Mouse (Mus musculus): ENCODE measurements around the gene Ripor2. TPM values are rescaled to one million over a fixed set of nuclear protein-coding genes. Genes with fewer than 3 reads are reported as not detected.
"Not testable (repeated sequence)": the region's sequence is repeated elsewhere in the genome, so short reads cannot be mapped to it uniquely, and the experiment has no call there.

Ripor2 gene
- polyA plus RNA-seq, 1 experiment from 2014 or later: 3.1 TPM

- WGBS: under 1% methylated on average over 69 of the region's 79 CpGs
- Histone ChIP-seq H3K36me3 (ENCODE audit: insufficient read depth, low read length) (no peaks in the 10 kb centered on the region), H3K4me2 (replicated peaks; ENCODE audit: low read depth, low read length) (peak within 1 kb of the TSS; percentile 72), H3K4me1 (ENCODE audit: insufficient read depth, low read depth, low read length) (peaks cover 5% of the 10 kb centered on the region; the same call in 1 of the 2 replicates), H3K27me3 (replicated peaks; ENCODE audit: insufficient read depth, low read length) (no peaks in the 10 kb centered on the region), H3K4me3 (ENCODE audit: low read depth, low read length) (peak within 1 kb of the TSS; percentile 89), H3K9ac (replicated peaks; ENCODE audit: low read depth) (peak within 1 kb of the TSS; percentile 39; the same call in 1 of the 2 replicates), H3K27ac (ENCODE audit: low read length) (peak within 1 kb of the TSS; percentile 70), H3K9me3 (ENCODE audit: low read length) (no peaks in the 10 kb centered on the region)
- DNase-seq (ENCODE audit: low spot score) (peak; percentile 92), ATAC-seq (peak; percentile 98)
- TF ChIP-seq CTCF (IDR thresholded peaks at IDR 0.05) (no peak), EP300 (IDR thresholded peaks at IDR 0.05) (no peak)
Measured at GRCm38 (mm10) chr13:24761403-24762227, 179.6 kb downstream of the Ripor2 start, which contains the start of gene Gmnn. Gene Gmnn (minus strand): TSS chr13:24761923.

DNA sequence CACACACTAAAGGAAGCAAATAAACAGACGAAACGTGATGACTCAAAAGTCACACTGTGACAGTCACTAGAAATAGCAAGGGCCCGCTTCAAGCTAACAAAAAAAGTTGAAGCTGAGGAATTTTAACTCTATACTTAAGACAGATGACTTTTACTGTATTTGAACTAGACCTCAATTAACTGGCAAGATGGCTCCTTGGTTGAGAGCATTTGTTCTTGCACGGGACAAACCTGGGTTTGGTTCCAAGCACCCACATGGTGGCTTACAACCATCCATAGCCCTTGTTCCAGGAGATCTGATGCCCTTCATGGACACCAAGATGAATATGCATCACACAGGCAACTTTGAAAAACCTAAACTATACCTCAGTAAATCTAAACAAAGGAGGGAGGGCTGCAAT is 180.3 kb downstream of the Ripor2 start:
- TF ChIP-seq EP300 (IDR thresholded peaks at IDR 0.05): no peak
- no peak for TF ChIP-seq CTCF (IDR thresholded peaks at IDR 0.05)
- Histone ChIP-seq H3K9ac (replicated peaks; ENCODE audit: low read depth) (no peak overlapping the region; the same call in 1 of the 2 replicates), H3K36me3 (ENCODE audit: insufficient read depth, low read length) (no peaks in the 10 kb centered on the region), H3K4me1 (ENCODE audit: insufficient read depth, low read depth, low read length) (peaks cover 5% of the 10 kb centered on the region; the same call in 1 of the 2 replicates), H3K4me3 (ENCODE audit: low read depth, low read length) (peak overlapping the region; percentile 89), H3K9me3 (ENCODE audit: low read length) (no peaks in the 10 kb centered on the region), H3K27ac (ENCODE audit: low read length) (no peak overlapping the region), H3K4me2 (replicated peaks; ENCODE audit: low read depth, low read length) (peak overlapping the region; percentile 72), H3K27me3 (replicated peaks; ENCODE audit: insufficient read depth, low read length) (no peaks in the 10 kb centered on the region)
- ATAC-seq: no peak
- 8% methylated on average over 4 of the region's 4 CpGs for WGBS
- DNase-seq (ENCODE audit: low spot score): no peak

DNA sequence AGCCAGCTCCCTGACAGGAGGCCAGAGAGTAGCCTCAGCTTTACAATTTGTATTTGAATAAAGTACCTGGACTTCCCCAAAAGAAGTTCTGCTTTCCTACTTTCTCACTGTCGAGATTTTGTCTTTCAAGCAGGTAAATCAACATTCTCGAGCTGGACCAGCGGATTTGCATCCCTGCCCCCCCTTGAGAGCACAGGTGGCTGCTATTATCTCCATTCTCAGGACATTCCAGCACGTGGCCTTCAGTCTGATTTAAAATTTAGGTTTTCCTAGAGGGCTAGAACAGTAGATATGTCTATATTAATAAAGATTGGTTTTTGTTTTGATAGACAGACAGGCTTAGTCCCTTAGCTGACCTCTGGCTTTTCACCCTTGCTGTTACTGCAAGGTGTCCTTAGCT is 185.8 kb downstream of the Ripor2 start:
- ATAC-seq; H3K9me3 ChIP-seq (ENCODE audit: low read length); H3K4me2 ChIP-seq (replicated peaks; ENCODE audit: low read depth, low read length); H3K27ac ChIP-seq (ENCODE audit: low read length); H3K36me3 ChIP-seq (ENCODE audit: insufficient read depth, low read length); H3K9ac ChIP-seq (replicated peaks; ENCODE audit: low read depth); H3K4me3 ChIP-seq (ENCODE audit: low read depth, low read length); H3K27me3 ChIP-seq (replicated peaks; ENCODE audit: insufficient read depth, low read length); H3K4me1 ChIP-seq (ENCODE audit: insufficient read depth, low read depth, low read length); DNase-seq (ENCODE audit: low spot score): not testable (repeated sequence)
- 62% methylated on average over 4 of the region's 4 CpGs for WGBS

DNA sequence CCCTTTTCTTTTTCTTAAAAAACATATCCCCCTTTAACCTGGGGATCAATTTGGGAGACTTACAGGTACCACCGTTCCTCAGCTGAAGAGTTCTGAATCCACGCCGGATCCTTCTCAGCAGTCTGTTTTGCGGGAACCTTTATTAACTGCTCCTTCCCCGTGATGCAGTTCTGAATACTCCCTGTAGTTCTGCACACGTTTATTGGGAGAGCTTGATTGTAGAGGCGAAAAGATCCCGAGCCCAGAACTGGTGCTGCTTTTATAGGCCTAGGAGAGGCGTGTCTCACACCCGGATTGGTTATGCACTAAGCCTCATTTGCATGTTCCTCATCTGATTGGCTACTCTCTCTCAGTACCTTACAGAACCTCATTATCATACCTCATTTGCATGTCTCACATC is 189.5 kb downstream of the Ripor2 start:
- H3K27me3 ChIP-seq (replicated peaks; ENCODE audit: insufficient read depth, low read length); H3K4me1 ChIP-seq (ENCODE audit: insufficient read depth, low read depth, low read length); ATAC-seq; H3K27ac ChIP-seq (ENCODE audit: low read length); H3K4me3 ChIP-seq (ENCODE audit: low read depth, low read length); H3K36me3 ChIP-seq (ENCODE audit: insufficient read depth, low read length); H3K9ac ChIP-seq (replicated peaks; ENCODE audit: low read depth); DNase-seq (ENCODE audit: low spot score); H3K9me3 ChIP-seq (ENCODE audit: low read length); H3K4me2 ChIP-seq (replicated peaks; ENCODE audit: low read depth, low read length): not testable (repeated sequence)
- 91% methylated on average over 10 of the region's 10 CpGs for WGBS

- no peaks in the 10 kb centered on the region for H3K36me3 ChIP-seq (ENCODE audit: insufficient read depth, low read length)
- no peaks in the 10 kb centered on the region for H3K27me3 ChIP-seq (replicated peaks; ENCODE audit: insufficient read depth, low read length)
- TF ChIP-seq EP300 (IDR thresholded peaks at IDR 0.05): no peak
- TF ChIP-seq CTCF (IDR thresholded peaks at IDR 0.05): peak; percentile 94
- no peak overlapping the region for H3K4me3 ChIP-seq (ENCODE audit: low read depth, low read length)
- no peak overlapping the region for H3K27ac ChIP-seq (ENCODE audit: low read length)
- no peak overlapping the region for H3K9ac ChIP-seq (replicated peaks; ENCODE audit: low read depth)
- WGBS: 57% methylated on average over 6 of the region's 7 CpGs
- H3K4me1 ChIP-seq (ENCODE audit: insufficient read depth, low read depth, low read length): no peaks in the 10 kb centered on the region
- H3K9me3 ChIP-seq (ENCODE audit: low read length): no peaks in the 10 kb centered on the region
- DNase-seq (ENCODE audit: low spot score): peak; percentile 84
- no peak overlapping the region for H3K4me2 ChIP-seq (replicated peaks; ENCODE audit: low read depth, low read length)
- no peak for ATAC-seq
Measured at GRCm38 (mm10) chr13:24776146-24776844, 194.3 kb downstream of the Ripor2 start.

GRCm38 (mm10) chr13:24778026-24778425 is 196.0 kb downstream of the Ripor2 start:
- Histone ChIP-seq H3K9ac (replicated peaks; ENCODE audit: low read depth) (no peak overlapping the region), H3K4me1 (ENCODE audit: insufficient read depth, low read depth, low read length) (no peaks in the 10 kb centered on the region), H3K27ac (ENCODE audit: low read length) (no peak overlapping the region), H3K27me3 (replicated peaks; ENCODE audit: insufficient read depth, low read length) (no peaks in the 10 kb centered on the region), H3K9me3 (ENCODE audit: low read length) (no peaks in the 10 kb centered on the region), H3K4me2 (replicated peaks; ENCODE audit: low read depth, low read length) (no peak overlapping the region), H3K36me3 (ENCODE audit: insufficient read depth, low read length) (no peaks in the 10 kb centered on the region), H3K4me3 (ENCODE audit: low read depth, low read length) (no peak overlapping the region)
- WGBS: 64% methylated on average over 2 of the region's 2 CpGs
- TF ChIP-seq CTCF (IDR thresholded peaks at IDR 0.05): no peak
- TF ChIP-seq EP300 (IDR thresholded peaks at IDR 0.05): no peak
- no peak for DNase-seq (ENCODE audit: low spot score)
- no peak for ATAC-seq
